Mouse (Mus musculus) left cerebral cortex, adult 8-10 months (tissue): Measurements from ENCODE around the gene Ide. TPM values are rescaled to one million over a fixed set of nuclear protein-coding genes. Genes with fewer than 3 reads are reported as not detected.
A peak's percentile ranks its signal among the peaks of the same experiment; 100 is the strongest.

Source experiments
- DNase-seq, 2 experiments: peaks; one replicate each; pipeline ENCODE4 v3.0.0; 2022; ENCODE audit warnings: low spot score in 2 of 2
- total RNA-seq, 4 experiments: library from RNA; stranded (reverse); gene quantifications; 2 replicates each; pipeline ENCODE4 v1.2.4; 2022

Gene Ide
- total RNA-seq, 4 experiments from 2014 or later, result 35.0 to 40.4 (median 37.2) TPM

GRCm38 (mm10) chr19:37335392-37335791 is 2.3 kb downstream of the Ide start:
- DNase-seq, result no peak

DNA sequence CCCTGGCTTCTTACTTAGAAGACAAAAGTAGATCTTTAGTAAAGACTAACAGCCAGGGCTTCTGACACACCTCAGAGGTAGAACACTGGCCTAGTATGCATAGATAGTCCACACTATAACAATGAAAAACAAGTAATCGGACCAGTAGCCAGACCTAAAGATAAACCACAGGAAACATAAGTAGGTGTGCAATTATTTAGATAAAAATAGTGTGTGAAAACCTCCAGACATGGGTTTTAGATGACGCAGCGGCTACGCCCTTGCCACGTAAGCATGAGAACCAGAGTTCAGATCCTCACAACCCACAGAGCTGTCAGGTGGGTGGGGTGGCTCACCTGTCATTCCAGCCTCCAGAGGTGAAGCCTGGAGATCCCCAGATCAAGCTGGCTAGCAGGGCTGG is 4.3 kb downstream of the Ide start:
- no peak for DNase-seq

- no peak for DNase-seq
Measured at GRCm38 (mm10) chr19:37332726-37333125, 4.9 kb downstream of the Ide start.

DNA sequence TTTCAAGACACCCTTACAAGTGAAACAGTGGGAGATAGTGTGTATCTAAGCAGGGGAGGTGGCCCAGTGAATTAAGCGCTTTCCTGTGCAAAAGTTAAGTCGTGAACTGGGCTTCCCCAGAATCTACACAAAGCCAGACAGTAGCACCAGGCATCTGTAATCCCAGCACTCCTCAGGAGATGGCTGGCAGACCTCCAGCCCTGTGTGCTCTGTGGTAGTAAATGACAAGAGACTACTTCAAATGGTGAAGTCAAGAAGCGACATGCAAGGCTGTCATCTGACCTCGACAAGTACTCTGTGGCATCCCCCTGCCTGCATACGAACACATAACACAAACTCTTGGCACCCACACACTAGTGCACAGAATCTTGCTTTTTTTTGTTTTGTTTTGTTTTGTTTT is 10.4 kb downstream of the Ide start:
- no peak for DNase-seq

GRCm38 (mm10) chr19:37323566-37323965 is 14.1 kb downstream of the Ide start:
- peak in 1 of 2 experiments; percentile 13 for DNase-seq

DNA sequence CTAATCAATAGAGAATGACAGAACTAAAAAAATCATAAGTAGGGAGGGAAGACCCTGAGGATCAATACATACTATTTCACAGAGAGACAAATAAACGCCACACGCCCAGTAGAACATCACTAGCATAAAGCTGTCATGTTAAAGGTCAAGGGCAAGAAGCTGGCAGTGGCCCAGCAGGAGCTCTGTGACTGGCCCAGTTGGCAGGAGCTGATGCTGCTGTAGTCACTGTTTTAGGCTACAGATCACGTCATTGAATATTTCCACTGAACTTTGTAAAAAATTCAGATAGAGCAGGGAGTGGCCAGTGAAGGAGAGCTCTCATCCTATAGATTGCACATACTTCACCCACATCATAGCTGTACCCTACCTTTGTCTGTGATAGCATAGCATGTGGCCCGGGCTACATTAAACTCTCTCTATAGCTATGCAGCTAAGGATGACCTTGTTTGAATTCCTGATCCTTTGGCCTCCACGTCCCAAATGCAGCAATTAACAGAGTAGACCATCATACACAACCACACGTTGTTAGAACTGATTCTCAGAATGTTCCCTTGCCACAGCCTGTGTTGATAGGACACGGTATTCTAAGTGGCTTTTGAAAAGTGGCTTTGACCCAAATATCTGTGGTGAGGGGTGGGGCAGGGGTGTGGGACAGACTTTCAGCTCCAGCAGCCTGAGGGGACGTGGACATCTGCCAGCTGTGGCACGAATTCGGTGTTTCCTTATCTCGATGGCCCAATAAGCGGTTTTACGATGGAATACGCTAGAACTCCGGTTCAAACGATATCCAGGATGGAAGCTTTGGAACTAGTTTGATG is 16.6 kb downstream of the Ide start:
- no peak for DNase-seq

DNA sequence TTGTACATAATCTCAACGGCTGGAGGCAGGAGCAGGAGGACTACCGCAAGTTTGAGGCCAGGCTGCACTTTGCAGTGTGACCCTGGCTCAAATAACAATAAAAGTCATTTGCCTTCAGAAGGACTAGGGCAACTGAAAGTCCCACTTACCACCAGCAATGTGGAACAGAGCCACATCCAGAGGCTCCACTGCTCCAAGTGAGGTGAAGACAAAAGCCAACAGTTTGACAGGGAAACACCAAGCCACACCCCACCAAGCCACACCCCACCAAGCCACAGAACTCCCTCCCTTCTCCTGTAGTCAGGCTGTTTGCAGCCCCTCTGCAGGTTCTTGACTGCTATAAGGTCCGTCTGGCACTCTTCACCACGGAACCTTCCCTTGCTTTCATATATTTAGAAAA is 20.3 kb downstream of the Ide start:
- DNase-seq, result no peak

GRCm38 (mm10) chr19:37315091-37315490 is 22.6 kb downstream of the Ide start:
- no peak for DNase-seq

DNA sequence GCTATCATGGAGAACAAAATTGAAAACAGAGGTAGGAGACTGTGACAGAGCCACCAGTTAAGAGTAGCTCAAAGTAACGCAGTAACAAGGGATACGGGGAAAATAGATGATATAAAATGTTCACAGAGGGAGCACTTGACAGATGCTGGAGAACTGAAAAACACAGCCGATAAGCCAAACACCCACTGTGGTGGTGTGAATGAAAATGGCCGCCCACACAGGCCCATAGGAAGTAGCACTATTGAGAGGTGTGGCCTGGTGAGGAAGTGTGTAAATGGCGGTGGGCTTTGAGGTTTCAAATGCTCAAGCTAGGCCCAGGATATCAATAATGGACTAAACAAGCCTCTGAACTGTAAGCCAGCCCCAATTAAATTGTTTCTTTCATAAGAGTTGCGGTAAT is 26.2 kb downstream of the Ide start:
- DNase-seq, result no peak

- DNase-seq, result no peak
Measured at GRCm38 (mm10) chr19:37310133-37310532, 27.5 kb downstream of the Ide start.

- no peak for DNase-seq
Measured at GRCm38 (mm10) chr19:37308941-37309340, 28.7 kb downstream of the Ide start.

DNA sequence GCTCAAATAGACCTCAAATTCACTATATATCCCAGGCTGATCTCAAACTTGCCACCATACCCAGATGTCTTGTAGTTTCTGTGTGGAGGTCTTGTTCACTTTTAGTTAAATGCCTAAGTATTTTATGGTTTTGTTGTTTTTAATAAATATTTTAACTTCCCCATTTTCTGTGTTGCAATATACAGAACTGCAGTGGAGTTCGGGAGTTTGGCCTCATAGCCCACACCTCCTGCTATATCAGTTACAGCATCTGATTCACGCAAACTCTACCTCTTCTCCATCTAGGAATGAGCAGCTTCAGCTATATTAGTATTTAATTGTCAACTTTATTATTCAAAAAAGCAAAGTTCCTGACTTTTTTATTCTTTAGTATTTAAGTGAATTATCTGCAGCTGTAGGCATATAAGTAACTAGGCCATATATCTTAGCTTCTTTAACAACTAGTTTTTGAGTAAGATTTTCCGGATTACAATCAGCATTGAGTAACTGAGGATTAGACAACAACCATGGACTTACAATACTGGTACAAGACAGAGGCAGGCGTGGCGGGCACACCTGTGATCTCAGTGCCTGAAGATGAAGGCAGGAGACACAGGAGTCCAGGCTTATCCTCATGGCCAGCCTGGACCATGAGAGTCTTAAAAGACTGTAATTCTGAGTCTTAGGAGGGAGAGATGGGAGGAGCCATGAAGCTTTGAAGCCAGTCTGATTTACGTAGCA is 29.7 kb downstream of the Ide start:
- no peak for DNase-seq

- no peak for DNase-seq
Measured at GRCm38 (mm10) chr19:37306176-37306575, 31.5 kb downstream of the Ide start.

DNA sequence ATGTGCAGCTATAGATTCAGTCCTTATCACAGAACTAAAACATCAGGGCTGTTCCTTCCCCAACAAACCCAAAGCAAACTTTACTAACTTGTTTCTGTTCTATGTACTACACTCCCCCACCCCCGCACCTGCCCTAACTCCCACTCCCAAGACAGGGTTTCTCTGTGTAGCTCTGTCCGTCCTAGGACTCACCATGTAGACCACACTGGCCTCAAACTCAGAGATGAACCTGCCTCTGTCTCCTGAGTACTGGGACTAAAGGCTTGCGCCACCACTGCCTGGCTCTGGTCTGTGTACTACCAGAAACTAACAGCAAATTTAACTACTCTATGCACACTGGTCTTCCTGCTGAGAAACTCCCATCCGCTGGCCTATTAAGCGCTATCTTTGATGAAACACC is 32.8 kb downstream of the Ide start:
- no peak for DNase-seq

GRCm38 (mm10) chr19:37304006-37304405 is 33.6 kb downstream of the Ide start:
- DNase-seq, result no peak

DNA sequence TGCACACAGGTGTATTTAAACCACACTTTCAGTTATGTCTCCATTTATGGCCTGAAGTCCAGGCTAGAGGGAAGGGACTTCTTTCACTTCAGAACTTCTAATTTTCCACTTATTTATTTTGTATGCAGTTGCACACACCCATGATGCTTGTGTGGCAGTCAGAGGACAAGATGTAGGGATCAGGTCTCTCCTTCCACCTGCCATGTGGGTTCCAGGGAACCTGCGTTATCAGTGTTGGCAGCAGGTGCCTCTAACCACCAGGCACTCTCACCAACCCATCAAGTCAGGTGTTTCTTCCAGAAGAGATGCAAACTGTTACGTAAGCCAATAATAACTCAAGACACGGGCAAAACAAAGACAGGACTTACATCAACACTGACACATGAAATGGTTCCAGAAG is 35.9 kb downstream of the Ide start:
- no peak for DNase-seq

DNA sequence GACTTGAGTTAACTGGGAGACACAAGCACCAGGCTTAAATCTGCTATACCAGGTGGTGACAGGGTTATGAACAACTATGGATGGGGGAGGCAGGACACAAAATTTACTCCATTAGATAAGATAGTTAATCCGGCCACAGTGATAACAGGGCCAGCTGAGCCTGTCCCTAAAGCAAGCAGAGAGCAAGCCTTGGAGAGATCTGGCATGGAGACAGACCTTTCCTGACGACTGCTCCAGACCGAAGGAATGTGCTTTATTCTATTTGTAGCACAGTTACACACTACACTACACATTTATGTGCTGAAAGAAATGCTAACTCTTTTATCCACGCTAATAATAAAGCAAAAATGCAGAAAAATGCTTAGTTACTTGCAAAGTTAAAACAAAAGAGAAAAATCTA is 46.0 kb downstream of the Ide start:
- no peak for DNase-seq

- no peak for DNase-seq
Measured at GRCm38 (mm10) chr19:37290906-37291305, 46.7 kb downstream of the Ide start.

DNA sequence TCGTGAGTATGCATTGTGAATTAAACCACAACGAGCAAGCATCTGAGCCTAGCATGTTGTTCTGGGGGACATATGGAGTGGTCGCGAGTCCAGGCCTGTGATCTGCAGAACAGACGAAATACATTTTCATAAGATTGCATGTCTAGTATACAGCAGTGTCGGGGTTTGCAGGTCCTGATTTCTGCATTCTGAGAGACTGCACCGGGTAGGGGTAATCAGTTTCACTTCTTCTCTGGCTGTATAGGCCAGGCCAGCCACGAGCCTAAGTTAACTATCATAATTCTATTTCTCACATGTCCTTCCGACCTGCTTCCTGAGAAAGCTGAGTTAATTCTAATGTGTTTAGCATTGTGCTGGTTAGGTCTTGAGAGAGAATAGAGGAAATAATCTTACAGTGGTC is 52.9 kb downstream of the Ide start:
- no peak for DNase-seq

GRCm38 (mm10) chr19:37283166-37283565 is 54.5 kb downstream of the Ide start:
- DNase-seq, result peak in 1 of 2 experiments; percentile 87

DNA sequence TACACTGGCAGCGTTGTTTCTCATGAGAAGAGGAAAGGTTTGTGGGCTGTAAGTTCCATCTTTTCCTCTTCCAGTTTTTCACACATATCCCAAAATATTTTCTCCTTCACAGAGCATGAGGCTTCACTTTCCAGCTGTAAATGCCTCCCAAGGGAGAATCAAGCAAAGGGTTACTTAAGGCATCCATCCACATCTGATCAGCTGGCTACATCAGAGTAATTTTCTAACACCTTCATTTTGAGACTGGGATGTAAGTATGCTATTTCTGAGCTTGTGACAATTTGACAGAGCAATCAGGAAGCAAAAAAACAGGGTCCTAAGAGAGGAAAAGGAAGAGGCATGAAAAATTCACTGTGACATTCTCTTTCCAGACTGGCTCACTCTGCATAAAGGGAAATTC is 55.9 kb downstream of the Ide start:
- no peak for DNase-seq

- DNase-seq, result no peak
Measured at GRCm38 (mm10) chr19:37279194-37279593, 58.5 kb downstream of the Ide start.

GRCm38 (mm10) chr19:37275555-37275954 is 62.1 kb downstream of the Ide start:
- peak in 1 of 2 experiments; percentile 70 for DNase-seq
